Mouse (Mus musculus): ENCODE measurements around the gene Ssbp2.

- TF ChIP-seq CTCF (conservative IDR thresholded peaks at IDR 0.05; ENCODE audit: insufficient read depth, insufficient read length, low read depth, low read length) (no peak), POLR2A (IDR thresholded peaks at IDR 0.05; ENCODE audit: low read depth, low read length) (no peak)
Measured at GRCm38 (mm10) chr13:91456041-91456440, 4.0 kb upstream of the Ssbp2 start.

All from kidney, adult 2 months (tissue).